Mouse (Mus musculus): ENCODE results near the gene Ksr1. TPM values are rescaled to one million over a fixed set of nuclear protein-coding genes. Genes with fewer than 3 reads are reported as not detected.
A peak's percentile ranks its signal among the peaks of the same experiment; 100 is the strongest.

The Ksr1 gene
- polyA plus RNA-seq, 1 experiment from 2014 or later = 4.7 TPM

DNA sequence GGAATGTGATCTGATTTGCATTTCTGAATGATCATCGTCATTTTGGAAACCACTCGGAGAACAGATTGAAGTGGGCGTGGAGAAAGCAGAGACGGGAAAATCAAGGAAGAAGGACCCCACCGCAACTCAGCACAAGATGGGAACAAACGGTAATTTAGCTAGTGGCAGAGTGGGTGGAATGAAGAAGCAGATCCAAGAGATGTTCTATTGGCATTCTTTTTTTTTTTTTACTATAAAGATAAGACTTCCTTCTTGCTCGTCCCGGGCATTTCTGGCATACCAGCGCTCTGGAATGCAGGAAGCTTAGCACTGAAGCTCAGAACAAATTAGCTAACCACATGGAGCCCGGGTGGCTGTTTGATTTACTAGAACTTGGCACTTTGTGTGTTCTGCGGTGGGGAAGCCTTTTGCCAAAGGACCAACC, 63.2 kb downstream of the Ksr1 start:
- ATAC-seq (ENCODE audit: low FRiP score) = no peak
- H3K27ac ChIP-seq = no peak overlapping the region
- H3K9ac ChIP-seq = no peak overlapping the region
- no peak overlapping the region for H3K4me2 ChIP-seq
- 0 out of 2 replicates have a peak, but pooled peaks cover 3% of the 10 kb centered on the region for H3K4me1 ChIP-seq
- no peaks in the 10 kb centered on the region for H3K9me3 ChIP-seq
- no peaks in the 10 kb centered on the region for H3K36me3 ChIP-seq (replicated peaks)
- 83% methylated on average over 11 of the region's 11 CpGs for WGBS
- H3K27me3 ChIP-seq = no peaks in the 10 kb centered on the region
- no peak overlapping the region for H3K4me3 ChIP-seq (replicated peaks)

DNA sequence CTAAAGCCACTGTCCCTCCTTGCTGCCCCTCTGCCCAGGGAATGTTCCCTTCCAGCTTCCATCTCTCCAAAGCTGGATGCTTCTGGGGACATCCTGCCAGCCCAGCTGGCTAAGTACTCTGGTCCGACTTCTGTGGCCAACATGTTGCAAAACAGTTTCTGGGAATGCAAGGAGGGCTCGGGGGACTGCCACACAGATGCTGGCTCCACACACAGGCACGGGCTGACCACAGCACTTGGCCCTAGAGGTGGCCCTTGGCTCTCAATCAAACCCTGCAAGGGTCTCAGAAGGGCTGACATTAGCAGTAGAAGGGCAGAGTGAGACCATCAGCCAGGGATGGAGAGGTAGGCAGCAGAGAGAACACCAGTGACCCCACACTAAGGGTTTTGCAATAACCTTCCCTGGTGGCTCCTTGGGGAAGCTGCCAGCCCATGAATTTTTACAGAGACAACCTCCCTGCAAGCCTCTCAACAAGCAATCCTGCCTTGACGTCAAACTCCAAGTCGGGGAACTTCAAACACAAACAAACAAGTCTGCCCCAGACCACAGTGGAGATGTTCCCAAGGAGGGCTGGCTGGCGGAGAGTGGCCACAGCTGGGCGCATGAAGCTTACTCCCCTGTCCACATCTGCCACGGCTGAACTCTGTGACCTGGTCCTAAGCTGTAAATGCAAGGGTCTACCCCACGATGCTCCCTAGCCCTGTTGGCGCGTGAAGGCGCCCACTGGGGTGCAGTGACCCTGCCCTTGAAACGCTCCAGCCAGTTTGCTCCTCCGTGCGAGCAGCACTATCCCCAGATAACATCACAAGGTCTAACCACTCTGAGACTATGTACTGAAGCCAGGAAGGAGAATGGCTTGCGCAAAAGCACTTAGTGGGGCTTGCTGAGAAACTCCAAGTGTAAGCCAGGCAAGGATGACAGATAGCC, 65.0 kb downstream of the Ksr1 start:
- H3K4me3 ChIP-seq (replicated peaks) = no peak overlapping the region
- H3K27ac ChIP-seq = no peak overlapping the region
- 90% methylated on average over 16 of the region's 16 CpGs for WGBS
- no peak for ATAC-seq (ENCODE audit: low FRiP score)
- no peak overlapping the region for H3K9ac ChIP-seq
- no peak overlapping the region for H3K4me2 ChIP-seq
- 0 out of 2 replicates have a peak, but pooled peaks cover 3% of the 10 kb centered on the region for H3K4me1 ChIP-seq
- no peaks in the 10 kb centered on the region for H3K36me3 ChIP-seq (replicated peaks)
- H3K9me3 ChIP-seq = no peaks in the 10 kb centered on the region
- no peaks in the 10 kb centered on the region for H3K27me3 ChIP-seq

DNA sequence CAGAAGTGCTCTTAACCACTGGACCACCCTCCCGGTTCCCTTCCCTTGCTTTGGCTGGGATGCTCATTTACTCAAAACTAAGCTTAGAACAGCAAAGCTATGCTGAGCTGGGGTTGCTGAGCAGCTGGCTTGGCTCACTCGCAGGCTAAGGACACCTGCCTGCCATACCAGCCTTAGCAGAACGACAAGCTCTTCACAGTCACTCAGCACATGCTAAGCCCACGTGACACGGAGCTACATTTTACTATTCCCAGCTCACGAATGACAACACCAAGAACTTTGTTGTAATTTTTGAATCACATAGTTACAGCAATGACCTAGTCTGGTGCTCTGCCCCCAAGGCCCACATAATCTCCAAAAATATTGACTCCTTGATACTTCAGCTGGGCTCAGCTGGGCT, 66.1 kb downstream of the Ksr1 start:
- Histone ChIP-seq H3K27ac (no peak overlapping the region), H3K4me1 (0 out of 2 replicates have a peak, but pooled peaks cover 3% of the 10 kb centered on the region), H3K4me3 (replicated peaks) (no peak overlapping the region), H3K36me3 (replicated peaks) (no peaks in the 10 kb centered on the region), H3K4me2 (no peak overlapping the region), H3K9ac (no peak overlapping the region), H3K27me3 (no peaks in the 10 kb centered on the region), H3K9me3 (no peaks in the 10 kb centered on the region)
- no peak for ATAC-seq (ENCODE audit: low FRiP score)
- 92% methylated on average over 6 of the region's 6 CpGs for WGBS

DNA sequence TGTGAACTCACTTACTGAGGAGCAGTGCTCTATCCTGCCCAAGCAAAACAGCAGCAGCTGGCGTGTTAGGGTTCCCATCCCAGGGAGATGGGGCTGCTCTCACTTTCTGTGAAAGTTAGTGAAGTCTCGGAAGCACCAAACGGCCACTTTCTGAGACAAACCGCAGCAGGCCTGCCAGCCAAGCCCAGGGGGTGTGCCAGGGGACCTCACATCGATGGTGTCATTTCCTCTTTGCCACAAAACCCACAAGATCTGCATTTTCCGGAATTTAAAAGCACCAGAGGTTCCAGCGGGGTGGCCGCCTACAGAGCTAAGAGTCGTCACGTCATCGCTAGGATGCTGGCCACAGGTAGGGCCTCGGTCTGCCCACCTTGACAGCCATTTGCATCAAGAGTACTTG, 69.7 kb downstream of the Ksr1 start:
- ATAC-seq (ENCODE audit: low FRiP score) = no peak
- H3K27ac ChIP-seq = no peak overlapping the region
- 90% methylated on average over 12 of the region's 12 CpGs for WGBS

DNA sequence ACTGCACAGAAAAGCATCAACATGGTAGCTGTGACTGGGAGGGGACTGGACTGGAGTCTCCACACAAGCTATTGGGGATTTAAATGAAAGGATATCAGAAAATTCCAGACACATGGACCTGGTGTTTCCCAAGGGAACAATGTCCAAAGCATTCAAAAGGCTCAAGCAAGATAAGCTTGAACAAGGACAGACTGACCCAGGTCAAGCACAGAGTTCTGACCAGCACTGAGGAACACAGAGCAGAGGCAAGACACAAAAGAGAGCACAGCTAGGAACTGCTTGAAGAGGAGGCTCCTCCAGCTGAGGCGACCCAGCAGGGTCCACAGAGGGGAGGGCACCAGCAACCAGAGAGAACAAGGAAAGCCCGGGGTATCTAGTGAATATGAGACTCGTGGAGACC, 71.2 kb downstream of the Ksr1 start:
- 48% methylated on average over 3 of the region's 3 CpGs for WGBS
- ATAC-seq (ENCODE audit: low FRiP score) = no peak
- Histone ChIP-seq H3K4me2 (no peak overlapping the region), H3K9ac (no peak overlapping the region), H3K4me3 (replicated peaks) (no peak overlapping the region), H3K36me3 (replicated peaks) (0 out of 2 replicates have a peak, but pooled peaks cover 5% of the 10 kb centered on the region), H3K9me3 (no peaks in the 10 kb centered on the region), H3K4me1 (peaks cover 3% of the 10 kb centered on the region), H3K27me3 (no peaks in the 10 kb centered on the region), H3K27ac (no peak overlapping the region)

More for the DNA sequence above, 69.7 kb downstream of the Ksr1 start:
- 0 out of 2 replicates have a peak, but pooled peaks cover 5% of the 10 kb centered on the region for H3K36me3 ChIP-seq (replicated peaks)
- no peaks in the 10 kb centered on the region for H3K27me3 ChIP-seq
- H3K4me3 ChIP-seq (replicated peaks) = no peak overlapping the region
- 0 out of 2 replicates have a peak, but pooled peaks cover 3% of the 10 kb centered on the region for H3K4me1 ChIP-seq
- H3K9me3 ChIP-seq = no peaks in the 10 kb centered on the region
- H3K4me2 ChIP-seq = no peak overlapping the region
- H3K9ac ChIP-seq = no peak overlapping the region

DNA sequence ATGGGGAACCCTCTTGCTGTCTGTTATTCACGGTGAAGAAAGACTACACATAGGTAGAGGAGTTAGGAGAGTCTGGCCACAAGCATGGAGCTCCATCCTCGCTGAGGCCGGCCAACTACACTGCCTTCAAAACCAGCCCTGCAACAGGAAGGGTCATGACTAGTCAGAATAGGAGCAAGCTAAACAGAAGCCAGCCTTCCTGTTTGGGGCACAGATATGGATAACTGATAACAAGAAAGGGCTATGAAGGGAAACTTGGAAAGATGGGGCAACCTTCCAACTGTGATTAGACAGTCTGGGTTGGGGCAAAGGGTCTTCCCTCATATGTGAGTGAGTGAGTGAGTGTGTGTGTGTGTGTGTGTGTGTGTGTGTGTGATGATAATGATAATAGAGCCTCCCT, 71.6 kb downstream of the Ksr1 start:
- no peak overlapping the region for H3K4me2 ChIP-seq
- 95% methylated on average over 3 of the region's 3 CpGs for WGBS
- no peak overlapping the region for H3K9ac ChIP-seq
- peaks cover 8% of the 10 kb centered on the region for H3K4me1 ChIP-seq
- 0 out of 2 replicates have a peak, but pooled peaks cover 5% of the 10 kb centered on the region for H3K36me3 ChIP-seq (replicated peaks)
- no peak overlapping the region for H3K4me3 ChIP-seq (replicated peaks)
- no peak overlapping the region for H3K27ac ChIP-seq
- no peaks in the 10 kb centered on the region for H3K9me3 ChIP-seq
- ATAC-seq (ENCODE audit: low FRiP score) = no peak
- no peaks in the 10 kb centered on the region for H3K27me3 ChIP-seq

DNA sequence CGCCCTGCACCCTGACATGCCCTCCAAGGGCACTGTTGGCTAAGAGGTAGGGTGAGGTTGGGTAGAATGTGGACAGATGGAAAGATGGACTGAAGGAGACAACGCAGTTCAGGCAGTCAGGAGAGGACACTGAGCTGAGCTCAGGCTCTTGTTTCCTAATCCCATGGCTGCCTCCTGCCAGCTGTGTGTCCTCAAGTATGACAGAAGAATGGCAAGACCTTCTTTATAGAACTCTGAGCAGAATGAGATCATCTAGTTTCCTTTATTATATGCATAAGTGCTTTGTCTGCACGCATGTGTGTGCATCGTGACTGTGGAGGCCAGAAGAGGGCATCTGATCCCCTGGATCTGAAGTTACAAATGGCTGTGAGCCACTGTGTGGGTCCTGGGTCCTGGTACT, 72.6 kb downstream of the Ksr1 start:
- Histone ChIP-seq H3K9ac (no peak overlapping the region), H3K9me3 (no peaks in the 10 kb centered on the region), H3K4me2 (no peak overlapping the region), H3K36me3 (replicated peaks) (0 out of 2 replicates have a peak, but pooled peaks cover 5% of the 10 kb centered on the region), H3K4me1 (peaks cover 13% of the 10 kb centered on the region), H3K27me3 (no peaks in the 10 kb centered on the region), H3K27ac (no peak overlapping the region), H3K4me3 (replicated peaks) (no peak overlapping the region)
- no peak for ATAC-seq (ENCODE audit: low FRiP score)
- WGBS = 83% methylated on average over 4 of the region's 4 CpGs

DNA sequence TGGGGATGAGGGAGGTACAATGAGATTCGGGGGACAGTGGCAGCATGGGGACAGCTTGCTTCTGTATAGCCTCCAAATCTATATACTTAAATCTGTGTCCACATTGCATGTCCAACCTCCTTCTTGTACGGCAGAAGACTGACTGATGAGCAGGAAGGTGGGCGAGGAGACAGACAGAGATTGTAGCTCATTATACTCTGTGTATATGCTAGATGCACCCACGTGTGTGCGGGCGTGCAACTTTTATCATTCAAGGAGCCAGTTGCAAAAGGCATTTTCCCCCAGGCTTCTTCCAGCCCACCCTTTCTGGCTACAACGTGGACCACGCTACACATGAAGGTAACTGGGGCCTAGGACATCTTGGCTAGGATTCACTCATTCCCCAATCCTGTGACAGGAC, 74.1 kb downstream of the Ksr1 start:
- H3K27me3 ChIP-seq = no peaks in the 10 kb centered on the region
- no peak overlapping the region for H3K4me2 ChIP-seq
- H3K9ac ChIP-seq = no peak overlapping the region
- no peaks in the 10 kb centered on the region for H3K9me3 ChIP-seq
- whole genome bisulfite sequencing = 92% methylated on average over 8 of the region's 8 CpGs
- H3K4me1 ChIP-seq = peaks cover 13% of the 10 kb centered on the region
- H3K36me3 ChIP-seq (replicated peaks) = 0 out of 2 replicates have a peak, but pooled peaks cover 5% of the 10 kb centered on the region
- ATAC-seq (ENCODE audit: low FRiP score) = no peak
- no peak overlapping the region for H3K27ac ChIP-seq
- H3K4me3 ChIP-seq (replicated peaks) = no peak overlapping the region

DNA sequence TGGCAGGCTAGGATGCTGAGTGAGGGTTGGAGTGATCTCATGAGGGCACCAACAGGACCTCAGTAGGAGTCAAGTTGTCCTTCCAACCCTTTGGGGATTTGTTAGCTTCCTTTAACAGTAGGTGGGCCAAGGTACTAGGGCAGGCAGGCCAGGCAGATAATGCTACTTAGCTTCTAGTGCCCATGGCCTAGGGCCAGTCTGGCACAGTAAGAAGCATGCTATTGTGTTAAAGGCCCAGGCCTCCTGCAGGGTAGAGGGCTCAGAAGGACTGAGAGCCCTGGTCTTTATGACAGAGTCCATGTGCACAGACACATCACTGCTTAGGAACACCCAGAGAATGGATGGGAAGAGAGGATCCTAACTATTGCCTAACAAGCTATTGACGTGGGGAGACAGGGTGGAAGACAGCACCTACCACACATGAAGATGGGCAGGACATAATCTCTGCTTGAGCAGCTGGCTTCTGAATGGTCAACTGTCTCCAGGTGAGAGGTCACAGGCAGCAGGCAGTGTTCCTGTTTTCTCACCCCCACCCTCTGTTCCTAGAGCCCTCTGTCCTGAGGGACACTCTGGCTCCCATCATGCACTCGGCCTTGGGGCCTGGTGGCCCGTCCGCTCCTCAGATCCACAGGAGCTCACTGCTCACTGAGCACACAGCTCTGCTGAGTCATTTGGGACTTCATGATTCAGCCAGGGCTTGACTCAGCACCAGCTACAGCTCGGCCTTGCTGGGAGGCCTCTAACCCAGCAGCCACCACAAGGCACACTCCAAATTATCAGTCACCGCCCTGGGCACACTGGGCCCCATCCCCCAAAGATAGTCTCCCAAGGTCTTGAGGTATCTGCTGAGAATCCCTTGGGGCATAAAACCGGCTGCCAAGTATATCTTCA, 74.9 kb downstream of the Ksr1 start:
- no peak for ATAC-seq (ENCODE audit: low FRiP score)
- WGBS = 84% methylated on average over 7 of the region's 7 CpGs
- Histone ChIP-seq H3K27me3 (no peaks in the 10 kb centered on the region), H3K4me1 (peaks cover 13% of the 10 kb centered on the region), H3K27ac (peak overlapping the region; percentile 25; the same call in 1 of the 2 replicates), H3K9ac (no peak overlapping the region), H3K4me3 (replicated peaks) (no peak overlapping the region), H3K9me3 (no peaks in the 10 kb centered on the region), H3K4me2 (no peak overlapping the region), H3K36me3 (replicated peaks) (0 out of 2 replicates have a peak, but pooled peaks cover 5% of the 10 kb centered on the region)

DNA sequence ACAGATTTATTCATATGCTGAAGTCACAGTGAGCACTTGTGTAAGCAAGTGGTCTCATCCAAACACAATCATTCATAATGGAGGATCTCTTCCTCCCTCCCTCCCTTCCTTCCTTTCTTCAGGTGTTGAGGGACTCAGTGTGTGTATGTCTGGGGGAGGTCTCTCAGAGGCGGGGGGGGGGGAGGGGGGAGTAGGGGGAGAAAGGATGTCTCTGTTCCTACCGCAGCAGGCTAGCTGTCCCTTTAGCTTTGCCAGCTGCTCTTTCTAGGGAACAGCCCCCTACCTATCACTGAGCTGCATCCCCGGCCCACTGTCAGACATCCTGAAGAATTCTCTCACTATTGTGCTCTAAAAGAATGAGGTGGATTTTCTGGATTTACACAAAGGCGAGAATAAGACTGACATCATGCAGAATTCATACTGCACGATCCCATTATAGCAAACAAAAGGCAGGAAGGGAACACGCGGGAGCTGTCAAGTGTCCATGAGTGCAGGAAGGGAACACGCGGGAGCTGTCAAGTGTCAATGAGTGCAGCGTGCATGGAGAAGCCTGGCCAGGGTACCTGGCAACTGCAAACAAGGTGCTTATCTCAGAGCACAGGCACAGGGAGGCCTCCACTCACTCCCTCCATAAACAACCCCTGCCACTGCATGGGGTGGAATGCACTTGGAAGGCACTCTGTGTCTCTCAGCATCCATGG, 76.6 kb downstream of the Ksr1 start:
- Histone ChIP-seq H3K4me3 (replicated peaks) (no peak overlapping the region), H3K4me1 (peaks cover 13% of the 10 kb centered on the region), H3K9ac (no peak overlapping the region), H3K4me2 (no peak overlapping the region), H3K27ac (peak overlapping the region; percentile 70), H3K9me3 (no peaks in the 10 kb centered on the region), H3K36me3 (replicated peaks) (0 out of 2 replicates have a peak, but pooled peaks cover 5% of the 10 kb centered on the region), H3K27me3 (no peaks in the 10 kb centered on the region)
- ATAC-seq (ENCODE audit: low FRiP score) = no peak
- 32% methylated on average over 10 of the region's 10 CpGs for whole genome bisulfite sequencing

DNA sequence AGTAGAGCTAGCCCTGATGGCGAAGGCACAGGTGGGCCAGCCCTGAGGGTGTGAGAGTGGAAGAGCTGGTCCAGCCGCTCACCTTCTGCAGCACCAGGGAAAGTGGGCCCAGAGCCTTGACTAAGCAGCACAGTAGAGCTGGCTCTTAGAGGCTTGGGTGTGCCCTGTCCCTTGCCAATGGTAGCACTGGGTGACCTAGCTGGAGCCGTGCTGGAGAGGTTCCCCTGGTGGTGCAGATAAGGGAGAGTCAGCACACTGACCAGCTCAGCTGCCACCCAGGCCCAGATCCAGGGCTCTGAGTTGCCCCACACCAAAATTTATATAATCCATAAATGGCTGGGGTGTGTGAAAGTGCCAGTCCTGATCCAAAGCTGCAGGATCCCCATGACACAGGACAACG, 79.0 kb downstream of the Ksr1 start:
- H3K27ac ChIP-seq = no peak overlapping the region
- H3K4me2 ChIP-seq = no peak overlapping the region
- H3K9ac ChIP-seq = no peak overlapping the region
- no peaks in the 10 kb centered on the region for H3K36me3 ChIP-seq (replicated peaks)
- H3K9me3 ChIP-seq = no peaks in the 10 kb centered on the region
- ATAC-seq (ENCODE audit: low FRiP score) = no peak
- no peak overlapping the region for H3K4me3 ChIP-seq (replicated peaks)
- 95% methylated on average over 4 of the region's 4 CpGs for WGBS
- peaks cover 16% of the 10 kb centered on the region for H3K4me1 ChIP-seq
- no peaks in the 10 kb centered on the region for H3K27me3 ChIP-seq

DNA sequence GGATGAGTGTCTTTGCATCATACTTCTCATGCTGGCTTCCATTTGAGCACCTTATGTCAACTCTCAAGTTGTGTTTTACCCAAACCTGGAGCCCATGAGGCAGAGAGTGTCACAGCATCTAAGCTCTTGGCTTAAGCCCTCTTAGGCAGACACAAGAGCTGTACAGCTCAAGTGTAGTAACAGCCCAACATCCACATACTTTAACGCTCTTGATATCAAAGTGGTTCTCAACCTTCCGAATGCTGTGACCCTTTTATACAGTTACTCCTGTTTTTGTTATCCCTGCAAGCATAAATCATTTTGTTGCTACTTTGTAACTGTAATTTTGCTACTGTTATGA, 80.0 kb downstream of the Ksr1 start:
- Histone ChIP-seq H3K9ac (no peak overlapping the region), H3K9me3 (no peaks in the 10 kb centered on the region), H3K4me1 (peaks cover 21% of the 10 kb centered on the region), H3K4me2 (no peak overlapping the region), H3K4me3 (replicated peaks) (no peak overlapping the region), H3K27me3 (no peaks in the 10 kb centered on the region), H3K36me3 (replicated peaks) (no peaks in the 10 kb centered on the region), H3K27ac (no peak overlapping the region)
- no peak for ATAC-seq (ENCODE audit: low FRiP score)
- WGBS = 93% methylated on average over 2 of the region's 2 CpGs

All from forebrain, embryonic 12.5 days (tissue).